Mouse (Mus musculus) cortical plate, adult 2 months (tissue): ENCODE data around the gene Hipk1.

Experiments
- CTCF ChIP-seq: fragments of 200-500 bp; IDR thresholded peaks from 2 replicates; pipeline ENCODE4 v1.5.1; 2011; ENCODE audit warnings: mild to moderate bottlenecking, control low read depth, low read length; ENCODE audit not compliant: insufficient read depth; ENCODE audit errors: extremely low read depth
- POLR2A ChIP-seq: fragments of 200-500 bp; IDR thresholded peaks from 2 replicates; pipeline ENCODE4 v1.6.1; 2011; ENCODE audit warnings: mild to moderate bottlenecking, low read length, control low read depth; ENCODE audit not compliant: insufficient read depth; ENCODE audit errors: extremely low read depth

DNA sequence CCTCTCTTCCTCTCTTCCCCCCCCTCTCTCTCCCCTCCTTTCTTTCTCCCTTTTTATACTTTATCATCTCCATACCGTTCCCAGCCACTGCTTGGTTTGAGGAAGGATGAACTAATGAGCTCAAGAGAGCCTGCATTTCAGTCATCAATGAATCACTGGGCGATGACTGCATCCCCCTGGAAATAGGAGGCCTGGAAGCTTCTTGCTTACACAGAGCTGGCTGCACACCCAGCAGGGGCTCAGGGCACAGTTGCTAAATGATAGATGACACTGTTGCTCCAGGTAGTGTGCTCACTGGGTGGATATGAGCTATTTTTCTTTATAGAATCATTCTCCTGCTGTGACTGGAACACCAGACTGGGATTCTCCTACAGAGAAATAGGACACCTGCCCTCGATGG is 95.8 kb downstream of the Hipk1 start:
- TF ChIP-seq CTCF (no peak), POLR2A (no peak)
